Mouse (Mus musculus): ENCODE data around the gene B3gnt8. TPM values are rescaled to one million over a fixed set of nuclear protein-coding genes. Genes with fewer than 3 reads are reported as not detected.

The B3gnt8 gene
- polyA plus RNA-seq, 1 experiment = 1.2 TPM

- H3K4me3 ChIP-seq (ENCODE audit: insufficient read depth, low read depth, low read length) = no peak overlapping the region
- H3K27ac ChIP-seq (replicated peaks; ENCODE audit: low read depth, low read length) = no peak overlapping the region
- H3K4me1 ChIP-seq (ENCODE audit: control insufficient read depth, insufficient read depth, insufficient read length, low read length) = no peaks in the 10 kb centered on the region
Observed at GRCm38 (mm10) chr7:25669158-25669557, 42.7 kb downstream of the B3gnt8 start.

DNA sequence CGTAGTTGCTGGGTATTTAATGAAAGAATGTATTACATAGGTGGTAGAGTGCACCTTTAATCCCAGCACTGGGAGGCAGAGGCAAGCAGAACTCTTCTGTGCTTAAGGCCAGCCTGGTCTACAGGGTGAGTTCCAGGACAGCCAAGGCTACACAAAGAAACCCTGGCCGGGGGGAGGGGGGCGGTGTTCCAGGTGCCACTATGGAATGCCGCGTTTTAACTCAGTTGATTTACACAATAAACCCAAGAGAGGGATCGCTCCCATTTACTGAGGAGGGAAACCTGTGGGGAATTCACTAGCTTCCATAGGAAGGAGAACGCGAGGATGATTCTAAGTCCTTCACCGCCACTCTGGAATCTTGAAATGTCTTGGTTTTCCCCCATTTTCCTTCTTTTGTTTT, 43.2 kb downstream of the B3gnt8 start:
- H3K4me1 ChIP-seq (ENCODE audit: control insufficient read depth, insufficient read depth, insufficient read length, low read length) = no peaks in the 10 kb centered on the region; the same call in 1 of the 2 replicates
- no peak overlapping the region for H3K27ac ChIP-seq (replicated peaks; ENCODE audit: low read depth, low read length)
- no peak overlapping the region for H3K4me3 ChIP-seq (ENCODE audit: insufficient read depth, low read depth, low read length)

DNA sequence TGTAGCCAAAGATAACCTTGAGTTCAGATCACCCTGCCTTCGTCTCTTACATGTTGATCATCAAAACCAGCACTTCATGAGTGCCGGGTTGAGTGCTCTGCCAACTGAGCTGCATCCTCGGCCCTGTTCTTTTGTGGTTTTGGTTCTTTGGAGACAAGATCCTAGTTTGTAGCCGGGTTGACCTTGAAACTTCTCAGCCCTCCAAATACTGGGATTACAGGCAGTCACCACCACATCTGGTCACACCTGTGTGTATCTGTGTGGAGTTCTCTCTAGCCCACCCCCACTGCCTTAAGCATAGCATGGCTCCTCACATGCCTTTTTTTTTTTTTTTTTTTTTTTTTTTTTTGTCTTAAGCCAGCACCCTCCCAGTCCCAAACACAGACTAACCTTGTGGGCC, 43.6 kb downstream of the B3gnt8 start:
- Histone ChIP-seq H3K4me1 (ENCODE audit: control insufficient read depth, insufficient read depth, insufficient read length, low read length) (no peaks in the 10 kb centered on the region; the same call in 1 of the 2 replicates), H3K27ac (replicated peaks; ENCODE audit: low read depth, low read length) (no peak overlapping the region), H3K4me3 (ENCODE audit: insufficient read depth, low read depth, low read length) (no peak overlapping the region)

DNA sequence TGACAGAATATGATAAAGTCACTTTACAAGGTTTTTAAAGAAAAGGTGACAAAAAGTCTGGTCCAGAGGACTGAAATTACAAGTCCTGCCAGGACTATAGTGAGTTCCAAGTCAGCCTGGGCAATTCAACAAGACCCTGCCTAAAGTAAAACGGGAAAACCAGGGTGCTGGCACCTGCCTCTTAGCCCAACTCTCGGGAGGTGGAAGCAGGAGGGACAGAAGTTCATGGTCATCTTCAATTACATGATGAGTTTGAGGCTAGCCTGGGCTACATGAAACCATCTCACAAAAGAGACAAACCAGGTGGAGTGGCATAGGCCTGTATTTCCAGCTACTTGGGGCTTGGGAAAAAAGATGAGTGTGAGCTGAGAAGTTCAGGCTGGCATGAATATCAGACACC, 45.2 kb downstream of the B3gnt8 start:
- H3K4me1 ChIP-seq (ENCODE audit: control insufficient read depth, insufficient read depth, insufficient read length, low read length) = no peaks in the 10 kb centered on the region; the same call in 1 of the 2 replicates
- H3K27ac ChIP-seq (replicated peaks; ENCODE audit: low read depth, low read length) = no peak overlapping the region
- H3K4me3 ChIP-seq (ENCODE audit: insufficient read depth, low read depth, low read length) = no peak overlapping the region

GRCm38 (mm10) chr7:25672442-25672841, 46.0 kb downstream of the B3gnt8 start:
- Histone ChIP-seq H3K27ac (replicated peaks; ENCODE audit: low read depth, low read length) (no peak overlapping the region), H3K4me3 (ENCODE audit: insufficient read depth, low read depth, low read length) (no peak overlapping the region), H3K4me1 (ENCODE audit: control insufficient read depth, insufficient read depth, insufficient read length, low read length) (no peaks in the 10 kb centered on the region; the same call in 1 of the 2 replicates)

DNA sequence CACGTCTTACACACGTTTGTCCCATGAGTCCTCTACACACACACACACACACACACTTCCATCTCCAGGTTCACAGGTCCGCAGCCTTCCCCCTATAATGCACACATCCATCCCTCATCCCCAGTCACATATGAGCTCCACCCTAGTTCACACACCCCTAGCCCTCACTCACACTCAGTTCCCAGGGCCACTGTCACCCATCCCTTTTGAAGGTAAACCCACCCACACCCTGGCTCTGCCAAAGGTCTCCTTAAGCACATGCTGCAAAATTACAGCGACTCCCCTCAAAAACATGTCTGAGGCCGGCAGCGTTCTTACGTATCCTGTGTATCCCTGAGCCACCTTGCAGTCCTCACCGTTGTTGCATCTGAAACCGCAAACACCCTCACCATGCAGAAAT, 47.8 kb downstream of the B3gnt8 start:
- Histone ChIP-seq H3K4me1 (ENCODE audit: control insufficient read depth, insufficient read depth, insufficient read length, low read length) (no peaks in the 10 kb centered on the region; the same call in 1 of the 2 replicates), H3K27ac (replicated peaks; ENCODE audit: low read depth, low read length) (no peak overlapping the region), H3K4me3 (ENCODE audit: insufficient read depth, low read depth, low read length) (no peak overlapping the region)

DNA sequence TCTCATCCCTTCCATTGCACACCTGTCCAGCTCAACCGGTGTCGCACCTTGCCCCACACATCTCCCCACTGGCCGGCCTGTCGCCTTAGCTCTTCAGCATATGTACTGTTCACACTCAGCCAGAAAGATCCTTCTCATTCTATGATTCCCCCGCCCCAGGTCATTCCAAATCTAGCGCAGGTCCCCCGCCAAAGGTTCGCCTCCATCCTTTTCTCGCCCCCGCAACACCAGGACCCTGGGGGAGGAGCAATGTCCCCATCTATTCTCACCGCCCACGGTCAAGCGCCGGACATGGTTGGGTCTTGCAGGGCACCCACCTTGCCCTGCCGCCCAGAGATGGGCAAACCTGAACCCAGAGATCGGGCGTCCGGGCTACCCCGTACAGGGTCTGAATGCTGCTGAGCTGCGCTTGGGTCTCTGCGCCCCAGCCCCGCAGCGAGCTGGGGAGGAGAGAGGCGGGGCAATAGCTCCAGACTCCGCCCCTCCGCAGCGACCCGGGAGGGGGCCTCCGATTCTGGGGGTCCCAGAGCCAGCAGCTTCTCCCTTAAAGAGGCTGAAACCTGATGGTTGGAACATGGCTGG, 48.4 kb downstream of the B3gnt8 start, which contains the start of gene Tmem91:
TSS of gene Tmem91 (minus strand) at position 448 of the 582 bp plus-strand sequence.
- H3K27ac ChIP-seq (replicated peaks; ENCODE audit: low read depth, low read length) = no peak within 1 kb of the TSS
- no peaks in the 10 kb centered on the region; the same call in 1 of the 2 replicates for H3K4me1 ChIP-seq (ENCODE audit: control insufficient read depth, insufficient read depth, insufficient read length, low read length)
- no peak within 1 kb of the TSS for H3K4me3 ChIP-seq (ENCODE audit: insufficient read depth, low read depth, low read length)

DNA sequence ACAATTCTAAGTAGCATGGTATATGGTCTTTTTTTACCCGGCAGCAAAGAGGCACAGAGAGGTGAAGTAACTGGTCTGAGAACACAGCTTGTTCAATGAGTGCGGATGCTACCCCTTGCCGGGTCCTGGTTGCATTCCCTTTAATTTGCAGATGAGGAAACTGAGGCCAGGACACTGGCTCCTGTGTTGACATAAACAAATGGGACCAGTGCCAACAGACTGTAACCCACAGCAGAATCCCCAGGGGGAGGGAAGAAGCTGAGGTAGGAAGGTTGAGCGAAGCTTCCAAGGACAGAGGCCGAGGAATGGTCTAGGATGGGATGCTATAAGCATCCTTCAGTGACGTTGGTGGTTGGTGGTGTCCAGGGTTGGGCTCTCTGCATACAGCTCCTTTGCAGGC, 49.0 kb downstream of the B3gnt8 start:
- no peak overlapping the region for H3K4me3 ChIP-seq (ENCODE audit: insufficient read depth, low read depth, low read length)
- H3K27ac ChIP-seq (replicated peaks; ENCODE audit: low read depth, low read length) = no peak overlapping the region
- H3K4me1 ChIP-seq (ENCODE audit: control insufficient read depth, insufficient read depth, insufficient read length, low read length) = no peaks in the 10 kb centered on the region; the same call in 1 of the 2 replicates

DNA sequence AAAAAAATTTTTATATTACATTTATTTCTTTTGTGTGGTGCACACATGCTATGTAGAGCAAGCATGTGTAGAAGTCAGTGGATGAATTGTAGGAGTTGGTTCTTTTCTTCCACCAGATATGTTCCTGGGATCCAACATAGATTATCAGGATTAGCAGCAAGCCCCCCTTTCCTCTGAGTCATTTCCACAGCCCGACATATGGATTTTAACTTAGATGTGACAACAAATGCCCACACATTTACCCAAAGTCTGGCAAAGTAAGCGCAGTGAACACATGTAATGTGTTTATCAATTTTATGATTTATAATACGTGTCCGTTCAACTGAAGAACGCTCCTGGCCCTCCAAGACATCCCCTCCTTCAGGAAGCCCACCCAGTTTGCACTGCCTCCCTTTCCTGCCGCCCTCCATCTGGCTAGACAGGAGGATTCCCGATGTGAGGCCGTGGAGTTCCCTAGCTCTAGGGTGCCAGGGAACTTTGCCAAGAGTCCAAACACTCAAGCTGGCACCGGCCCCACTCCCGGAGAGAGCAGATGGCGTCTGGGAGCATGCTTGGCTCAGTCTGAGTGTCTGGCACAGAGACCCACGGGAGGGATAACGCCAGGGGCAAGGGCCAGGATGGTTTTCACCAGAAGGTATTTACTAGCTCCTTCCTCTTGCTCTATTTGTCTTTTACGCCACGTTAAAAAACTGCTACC, 49.8 kb downstream of the B3gnt8 start:
- H3K4me3 ChIP-seq (ENCODE audit: insufficient read depth, low read depth, low read length) = no peak overlapping the region
- no peaks in the 10 kb centered on the region; the same call in 1 of the 2 replicates for H3K4me1 ChIP-seq (ENCODE audit: control insufficient read depth, insufficient read depth, insufficient read length, low read length)
- H3K27ac ChIP-seq (replicated peaks; ENCODE audit: low read depth, low read length) = no peak overlapping the region

- H3K27ac ChIP-seq (replicated peaks; ENCODE audit: low read depth, low read length) = no peak overlapping the region
- H3K4me3 ChIP-seq (ENCODE audit: insufficient read depth, low read depth, low read length) = no peak overlapping the region
- no peaks in the 10 kb centered on the region; the same call in 1 of the 2 replicates for H3K4me1 ChIP-seq (ENCODE audit: control insufficient read depth, insufficient read depth, insufficient read length, low read length)
Observed at GRCm38 (mm10) chr7:25677013-25677412, 50.6 kb downstream of the B3gnt8 start.

GRCm38 (mm10) chr7:25679971-25680370, 53.5 kb downstream of the B3gnt8 start:
- Histone ChIP-seq H3K4me3 (ENCODE audit: insufficient read depth, low read depth, low read length) (peak overlapping the region; percentile 96; the same call in 1 of the 2 replicates), H3K4me1 (ENCODE audit: control insufficient read depth, insufficient read depth, insufficient read length, low read length) (no peaks in the 10 kb centered on the region), H3K27ac (replicated peaks; ENCODE audit: low read depth, low read length) (peak overlapping the region; percentile 47; the same call in 1 of the 2 replicates)

DNA sequence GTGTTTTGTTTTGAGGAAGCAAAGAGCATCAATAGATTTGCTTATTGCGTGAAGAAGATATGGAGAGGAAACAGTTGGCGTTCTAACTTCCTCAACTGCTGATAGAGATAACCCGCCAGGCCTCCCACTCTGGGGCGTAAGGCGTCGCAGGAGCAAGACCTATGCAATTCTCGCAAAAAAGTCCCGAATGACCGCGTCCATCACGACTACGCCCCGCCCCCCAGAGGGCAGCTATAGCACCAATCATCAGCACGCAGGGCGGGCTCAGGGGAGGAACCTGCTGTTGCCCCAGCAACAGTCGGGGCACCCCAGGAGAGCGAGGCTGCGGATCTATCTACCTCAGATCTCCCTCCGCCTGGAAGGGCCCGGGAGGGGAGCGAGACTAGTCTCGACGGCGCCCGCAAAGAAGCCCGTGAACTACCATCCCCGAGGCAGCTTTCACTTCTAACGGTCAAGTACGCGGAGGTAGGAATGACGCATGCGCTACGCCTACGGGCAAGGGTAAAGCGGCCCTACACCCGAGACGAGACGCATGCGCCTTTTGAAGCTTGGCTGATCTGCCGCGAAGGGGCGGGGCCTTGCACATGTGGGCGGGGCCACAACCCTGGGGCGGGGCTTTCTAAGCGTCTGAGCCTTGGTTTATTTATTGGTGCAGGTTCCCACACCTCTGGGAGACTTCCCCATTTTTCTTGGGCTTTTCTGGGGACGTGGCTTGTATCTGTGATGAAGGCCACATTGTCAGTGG, 54.2 kb downstream of the B3gnt8 start, which contains the start of gene B9d2:
TSS of gene B9d2 (plus strand) at position 267 of the 745 bp plus-strand sequence.
- peak within 1 kb of the TSS; percentile 96 for H3K4me3 ChIP-seq (ENCODE audit: insufficient read depth, low read depth, low read length)
- H3K4me1 ChIP-seq (ENCODE audit: control insufficient read depth, insufficient read depth, insufficient read length, low read length) = no peaks in the 10 kb centered on the region
- peak within 1 kb of the TSS; percentile 93 for H3K27ac ChIP-seq (replicated peaks; ENCODE audit: low read depth, low read length)

DNA sequence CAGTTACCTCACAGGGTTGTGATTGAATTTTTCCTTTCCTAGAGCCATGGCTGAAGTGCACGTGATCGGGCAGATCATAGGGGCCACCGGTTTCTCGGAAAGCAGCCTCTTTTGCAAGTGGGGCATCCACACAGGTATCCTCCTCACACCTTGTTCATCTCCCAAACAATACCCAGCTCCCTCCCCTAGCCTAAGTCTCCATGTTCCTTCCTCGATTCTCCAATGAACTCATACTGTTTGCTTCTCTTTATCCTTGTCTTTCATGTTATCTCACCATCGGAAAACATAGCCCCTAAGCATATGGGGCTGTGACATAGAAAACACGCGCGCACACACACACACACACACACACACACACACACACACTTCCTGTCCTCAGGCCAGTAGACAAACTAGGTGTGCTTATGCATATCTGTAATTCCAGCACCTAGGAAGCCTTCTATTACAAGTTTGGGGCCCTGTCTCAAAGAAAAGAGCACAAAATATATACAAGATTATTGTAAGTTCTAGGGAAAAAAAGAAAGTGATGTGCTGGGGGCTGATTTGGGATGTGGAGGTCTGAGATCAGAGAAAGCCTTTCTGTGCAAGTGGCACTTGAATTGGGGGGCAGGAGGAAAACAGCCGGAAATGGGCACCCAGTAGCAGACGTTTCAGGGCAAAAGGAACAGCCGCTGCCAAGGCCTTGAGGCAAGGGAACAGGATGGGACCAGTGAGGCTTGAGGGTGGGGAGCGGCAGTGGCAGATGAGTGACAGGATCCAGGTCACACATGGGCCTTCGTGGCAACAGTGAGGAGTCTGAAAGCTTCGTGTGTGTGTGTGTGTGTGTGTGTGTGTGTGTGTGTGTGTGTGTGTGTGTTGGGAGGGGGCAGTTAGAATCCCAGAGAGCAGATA, 55.1 kb downstream of the B3gnt8 start:
- H3K27ac ChIP-seq (replicated peaks; ENCODE audit: low read depth, low read length) = no peak overlapping the region
- H3K4me3 ChIP-seq (ENCODE audit: insufficient read depth, low read depth, low read length) = 0 out of 2 replicates have a peak overlapping the region, but pooled peaks have one; percentile 12
- 0 out of 2 replicates have a peak, but pooled peaks cover 4% of the 10 kb centered on the region for H3K4me1 ChIP-seq (ENCODE audit: control insufficient read depth, insufficient read depth, insufficient read length, low read length)

- Histone ChIP-seq H3K4me1 (ENCODE audit: control insufficient read depth, insufficient read depth, insufficient read length, low read length) (0 out of 2 replicates have a peak, but pooled peaks cover 4% of the 10 kb centered on the region), H3K27ac (replicated peaks; ENCODE audit: low read depth, low read length) (peak overlapping the region; percentile 55), H3K4me3 (ENCODE audit: insufficient read depth, low read depth, low read length) (no peak overlapping the region)
Observed at GRCm38 (mm10) chr7:25683474-25684180, 57.2 kb downstream of the B3gnt8 start.

Data from brown adipose tissue, adult 24 weeks (tissue).